Mouse (Mus musculus): ENCODE data around the gene Cryl1.
A peak's percentile ranks its signal among the peaks of the same experiment; 100 is the strongest.

The Cryl1 gene

DNA sequence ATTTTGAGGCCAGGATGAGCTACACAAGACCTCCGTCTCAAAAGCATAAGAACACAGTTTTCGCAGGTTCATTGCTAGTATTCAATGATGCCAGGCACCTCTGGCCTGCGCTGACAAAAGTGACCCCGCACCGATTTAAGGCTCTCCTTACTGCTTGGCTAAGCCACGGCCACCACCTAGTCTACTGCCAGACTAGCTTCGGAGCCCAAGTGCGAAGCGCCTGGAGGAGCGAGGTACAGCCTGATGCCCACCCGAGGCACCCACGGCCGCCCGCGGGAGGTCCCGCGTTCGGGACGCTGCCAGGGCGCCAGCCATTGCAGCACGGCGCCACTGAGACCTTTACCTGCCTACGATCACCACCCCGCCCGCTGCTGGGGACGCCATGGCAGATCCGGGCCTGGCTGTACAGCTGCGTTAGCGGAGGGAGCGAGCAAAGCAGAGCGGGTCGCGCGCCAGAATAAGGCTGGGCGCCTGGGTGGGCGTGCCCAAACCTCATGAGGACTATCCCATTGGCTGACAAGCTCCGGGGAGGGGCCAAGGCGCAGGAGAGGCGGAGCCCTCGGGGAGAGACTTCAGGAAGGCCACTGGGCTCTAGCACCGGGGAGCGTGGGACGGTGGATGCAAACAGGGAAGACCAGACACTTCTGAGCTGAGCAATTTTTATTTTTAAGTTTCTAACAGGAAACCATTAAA is at the start of gene Cryl1:
Gene Cryl1, minus strand, starts transcription at position 465 of the 693 bp plus-strand sequence.
- peak; percentile 99 for DNase-seq

DNA sequence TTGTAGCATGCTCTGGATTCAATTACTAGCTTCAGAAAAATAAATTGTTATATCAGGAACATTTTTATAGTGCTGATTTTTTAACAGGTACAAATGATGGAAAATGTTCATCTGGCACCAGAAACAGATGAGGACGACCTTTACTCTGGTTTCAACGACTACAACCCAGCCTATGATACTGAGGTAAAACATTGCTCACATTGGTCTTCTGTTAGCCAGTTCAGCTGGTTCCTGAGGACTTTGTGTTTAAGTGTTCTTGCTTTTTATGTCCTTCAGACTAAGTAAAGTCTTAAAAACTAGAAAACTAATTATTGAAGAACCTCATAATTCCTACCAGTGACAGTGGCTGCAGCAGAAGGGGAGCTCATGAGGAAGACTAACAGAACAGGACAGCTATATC is 32.1 kb upstream of the Cryl1 start:
- no peak for DNase-seq

DNA sequence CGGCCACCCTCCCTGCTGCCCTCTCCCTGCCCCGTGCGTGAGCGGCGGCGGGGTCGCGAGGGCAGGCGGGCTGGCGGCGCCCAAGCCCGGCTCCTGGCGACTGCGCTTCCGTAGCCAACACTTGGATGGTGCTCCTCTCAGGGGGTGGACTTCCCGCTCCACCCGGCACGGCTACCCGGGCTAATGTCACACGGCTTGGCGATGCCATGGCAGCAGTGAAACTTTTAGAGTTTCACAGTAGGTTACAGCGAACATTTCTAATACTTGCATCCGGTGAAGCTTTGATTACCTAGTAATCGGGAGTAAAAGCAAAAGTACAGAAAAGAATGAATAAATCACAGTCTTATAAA is 25.9 kb upstream of the Cryl1 start:
- no peak for DNase-seq

DNA sequence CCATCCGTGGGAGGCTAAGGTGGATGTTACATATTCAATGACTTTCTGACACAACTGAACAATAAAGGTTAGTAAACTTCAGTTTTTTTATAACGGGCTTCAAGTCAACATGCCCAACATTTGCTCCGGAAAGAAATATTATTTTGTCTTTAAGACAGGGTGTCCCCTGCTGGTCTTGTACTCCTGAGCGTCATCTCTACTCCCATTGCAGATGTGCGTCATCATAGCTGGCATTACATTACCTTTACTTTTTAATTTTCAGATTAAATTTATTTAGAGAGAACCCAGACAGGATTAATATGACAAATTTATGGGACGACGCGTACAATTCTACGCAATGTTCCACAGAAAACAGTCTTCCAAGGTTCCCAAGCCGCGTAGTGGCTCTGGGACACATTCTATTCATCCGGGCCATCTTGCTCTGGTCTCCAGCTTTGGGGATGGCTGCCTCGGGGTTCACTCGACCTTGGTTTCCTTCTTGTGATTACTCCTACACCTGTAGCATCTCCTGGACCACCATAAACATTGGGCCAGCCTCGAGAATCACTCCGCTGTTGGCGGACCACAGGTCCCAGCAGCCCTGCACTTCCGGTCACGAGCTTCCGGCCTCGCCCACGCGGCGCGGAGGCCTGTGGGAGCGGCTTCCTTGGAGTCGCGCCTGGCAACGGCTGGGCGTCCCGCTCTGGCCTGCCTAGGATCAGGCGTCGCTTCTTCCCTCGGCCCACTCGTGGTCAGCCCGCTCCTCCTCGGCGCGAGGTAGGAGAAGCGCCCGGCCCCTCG is 25.3 kb upstream of the Cryl1 start, which contains the start of gene Ift88:
Gene Ift88, plus strand, starts transcription at position 631 of the 780 bp plus-strand sequence.
- peak; percentile 95 for DNase-seq

DNA sequence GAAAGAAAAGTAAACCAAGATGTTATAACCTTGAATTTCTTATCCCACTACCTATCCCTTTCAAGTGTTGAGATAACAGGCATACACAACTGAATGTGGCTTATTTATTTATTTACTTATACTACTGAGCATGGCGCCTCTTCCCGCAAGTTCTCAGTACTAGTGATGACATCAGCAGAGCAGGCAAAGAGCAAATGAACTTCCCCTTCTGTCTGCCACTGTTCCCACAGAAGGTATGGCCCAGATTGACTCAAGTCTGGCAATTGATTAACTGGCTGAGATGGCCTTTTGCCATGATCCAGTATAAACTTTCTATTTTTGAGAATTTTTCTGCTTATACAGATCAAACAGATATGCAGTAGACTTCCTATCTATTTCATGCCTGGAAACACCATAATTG is 18.9 kb upstream of the Cryl1 start:
- DNase-seq: no peak

DNA sequence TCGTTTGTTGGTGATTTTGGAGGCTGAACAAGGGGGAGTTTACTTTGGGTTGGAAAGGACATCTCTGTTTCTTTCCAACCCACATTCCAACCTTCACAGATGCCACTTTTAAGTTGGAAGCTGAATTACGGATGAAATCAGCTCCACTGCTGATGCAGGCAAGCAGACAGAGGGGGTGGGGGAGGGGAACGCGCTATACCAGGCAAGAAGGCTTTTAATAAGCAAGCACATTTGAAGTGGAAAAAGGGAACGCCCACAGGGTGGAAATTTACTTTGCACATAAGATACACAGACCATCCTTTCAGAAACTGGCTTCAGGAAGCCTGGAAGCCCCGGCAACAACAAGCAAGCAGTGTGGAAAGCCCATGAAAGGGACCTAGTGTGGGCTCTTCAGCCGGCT is 13.8 kb upstream of the Cryl1 start:
- peak; percentile 5 for DNase-seq

DNA sequence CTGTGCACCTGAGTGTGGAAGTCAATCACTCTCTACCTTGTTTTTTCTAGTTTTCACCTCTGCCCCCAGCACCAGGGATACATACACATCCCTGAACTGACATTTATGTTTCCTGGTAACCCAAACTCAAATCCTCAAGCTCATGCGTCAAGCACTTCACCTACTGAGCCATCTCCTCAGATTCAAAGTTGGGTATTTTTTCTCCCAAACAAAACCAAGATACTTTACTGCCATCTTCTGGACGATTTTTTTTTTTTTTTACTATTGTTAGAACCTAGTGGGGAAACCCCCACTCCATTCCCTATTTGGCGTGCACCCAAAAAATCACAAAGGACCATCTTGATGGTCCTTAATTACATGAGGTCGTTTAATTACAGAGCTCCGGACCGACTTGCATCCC is 10.8 kb upstream of the Cryl1 start:
- DNase-seq: peak; percentile 11

DNA sequence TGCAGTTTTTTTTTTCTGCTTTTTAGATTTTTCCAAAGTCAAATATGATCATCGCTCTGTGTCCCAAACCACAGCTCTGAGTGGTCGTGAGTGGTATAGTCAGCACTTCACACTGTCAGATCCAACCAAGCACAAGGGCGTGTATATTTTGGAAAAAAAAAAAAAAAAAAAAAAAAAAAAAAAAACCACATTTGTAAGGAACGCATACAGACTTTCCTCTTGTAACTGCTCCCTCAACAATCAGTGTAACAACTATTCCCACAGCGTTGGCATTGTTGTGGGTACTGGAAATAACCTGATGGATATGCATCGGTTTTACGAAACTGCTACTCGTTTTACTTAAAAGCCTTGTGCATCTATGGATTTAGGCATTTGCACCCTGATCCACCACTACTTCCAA is 9.8 kb upstream of the Cryl1 start:
- no peak for DNase-seq

DNA sequence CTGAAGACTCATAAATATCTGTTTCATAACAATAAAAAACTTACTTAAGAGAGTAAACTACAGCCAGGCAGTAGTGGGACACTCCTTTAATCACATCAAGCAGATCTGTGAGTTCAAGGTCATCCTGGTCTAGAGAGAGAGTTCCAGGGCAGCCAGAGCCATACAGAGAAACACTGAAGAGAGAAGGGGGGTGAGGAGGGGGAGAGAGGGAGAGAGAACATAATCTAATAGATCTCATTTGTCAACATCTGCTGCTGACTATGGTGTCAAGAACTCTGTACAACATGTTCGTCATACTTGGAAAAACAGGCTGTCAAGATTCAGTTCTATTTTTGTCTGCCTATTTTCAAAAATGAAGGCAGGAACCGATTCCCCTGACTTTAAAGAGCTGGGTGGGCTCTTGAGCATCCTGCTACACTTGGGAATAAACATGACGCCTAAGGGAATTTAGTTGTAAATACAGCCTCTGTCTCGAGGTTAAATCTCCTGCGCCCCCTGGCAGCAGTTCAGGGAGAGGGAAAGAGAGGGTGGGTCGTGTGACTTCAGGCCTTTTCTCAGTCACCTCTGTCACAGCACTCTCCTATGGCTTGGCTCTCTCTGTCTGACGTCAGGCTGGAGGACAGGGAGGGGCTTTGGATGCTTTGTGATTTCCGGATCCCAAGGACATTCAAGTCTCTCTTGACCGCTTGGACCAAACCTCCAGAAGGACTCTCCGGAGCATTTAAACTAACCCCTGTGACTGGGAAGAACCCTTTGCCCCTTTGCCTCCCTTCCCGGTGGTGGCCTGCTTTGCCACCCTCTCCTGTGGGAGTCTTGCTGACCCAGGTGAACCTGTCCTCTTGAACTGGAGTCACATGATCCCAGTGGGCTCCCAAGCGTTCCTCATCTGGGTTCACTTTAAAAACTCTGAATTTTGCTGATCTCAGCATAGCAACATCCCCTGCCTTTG is 9.0 kb upstream of the Cryl1 start:
- DNase-seq: peak; percentile 87

DNA sequence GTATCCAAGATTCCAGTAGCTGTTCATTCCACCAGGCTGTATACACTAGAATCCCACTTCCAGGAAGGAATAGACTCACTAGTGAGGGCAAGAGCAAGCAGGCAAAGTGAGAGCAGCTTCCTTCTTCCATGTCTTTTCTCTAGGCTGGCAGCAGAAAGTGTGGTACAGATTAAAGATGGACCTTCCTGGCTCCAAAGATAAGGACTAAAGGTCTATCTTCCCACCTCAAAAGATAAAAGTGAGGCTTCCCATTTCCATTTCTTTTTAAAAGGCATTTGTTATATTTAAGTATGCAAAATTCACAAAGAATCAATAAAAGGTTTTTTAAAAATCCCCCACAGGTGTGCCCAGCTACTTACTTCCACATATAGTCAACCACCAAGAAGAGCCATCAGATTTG is 4.5 kb upstream of the Cryl1 start:
- no peak for DNase-seq

DNA sequence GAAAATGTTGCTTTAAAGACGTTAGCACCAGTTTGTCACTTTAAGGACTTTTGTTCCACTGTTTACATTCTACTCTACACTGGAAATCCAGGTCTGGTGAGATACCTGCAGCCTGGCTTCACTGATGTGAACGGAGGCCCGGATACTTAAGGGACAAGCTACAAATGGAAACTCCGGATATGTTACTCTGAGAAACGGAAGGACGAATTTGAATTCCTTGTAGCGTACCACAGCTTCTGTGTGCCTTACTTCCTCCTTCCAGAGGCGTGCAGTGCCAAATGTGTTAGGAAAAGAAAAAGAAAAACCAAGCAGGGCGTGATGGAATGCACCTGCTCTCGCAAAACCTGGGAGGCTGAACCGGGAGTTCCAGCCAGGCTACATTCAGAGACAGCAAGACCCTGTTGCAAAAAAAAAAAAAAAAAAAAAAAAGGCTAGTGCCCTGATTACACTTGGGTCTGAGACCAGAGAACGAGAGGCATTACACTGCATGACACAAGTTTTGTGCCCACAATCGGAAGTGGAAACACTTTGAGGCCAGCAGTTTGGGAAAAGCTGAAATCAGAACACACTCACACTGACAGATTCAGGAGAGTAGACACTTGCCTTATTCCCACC is 591 bp upstream of the Cryl1 start:
- DNase-seq: peak; percentile 38

DNA sequence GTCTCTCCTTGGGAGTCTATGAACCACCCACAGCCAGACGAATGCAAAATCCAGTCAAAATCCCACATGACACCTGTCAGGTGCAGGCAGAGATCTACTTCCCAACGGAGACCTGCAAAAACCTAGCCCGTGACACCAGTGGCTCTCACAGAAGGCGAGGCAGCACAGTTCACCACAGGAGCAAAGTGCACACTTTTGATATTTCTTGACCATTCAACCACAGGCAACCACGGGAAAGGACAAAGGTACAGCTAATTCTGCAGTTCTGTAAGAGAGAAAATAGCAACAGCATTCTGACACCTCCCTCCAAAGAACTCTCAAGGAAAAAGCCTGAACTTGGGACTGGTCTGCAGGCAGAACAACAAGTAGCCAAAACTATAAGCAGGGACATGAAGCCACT is 1.1 kb downstream of the Cryl1 start:
- DNase-seq: no peak

DNA sequence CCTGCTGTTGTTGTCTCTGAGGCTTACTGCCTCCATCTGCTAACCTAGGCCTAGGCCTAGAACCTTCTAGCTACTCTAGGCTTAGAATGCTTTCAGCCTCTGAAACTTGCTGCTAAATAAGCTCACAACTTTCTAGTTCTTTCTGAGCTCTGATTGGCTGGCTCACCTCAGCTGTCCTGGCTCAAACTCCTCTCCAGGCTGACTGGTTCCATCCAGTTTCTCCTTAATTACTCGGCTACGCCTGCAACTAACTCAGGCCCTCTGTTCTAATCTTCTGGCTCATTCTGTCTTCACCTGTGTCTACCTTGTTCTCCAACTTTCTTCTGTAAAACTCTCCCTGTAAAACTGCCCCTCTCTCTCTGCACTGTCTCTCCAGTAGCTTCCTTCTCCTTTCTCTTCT is 2.9 kb downstream of the Cryl1 start:
- no peak for DNase-seq

DNA sequence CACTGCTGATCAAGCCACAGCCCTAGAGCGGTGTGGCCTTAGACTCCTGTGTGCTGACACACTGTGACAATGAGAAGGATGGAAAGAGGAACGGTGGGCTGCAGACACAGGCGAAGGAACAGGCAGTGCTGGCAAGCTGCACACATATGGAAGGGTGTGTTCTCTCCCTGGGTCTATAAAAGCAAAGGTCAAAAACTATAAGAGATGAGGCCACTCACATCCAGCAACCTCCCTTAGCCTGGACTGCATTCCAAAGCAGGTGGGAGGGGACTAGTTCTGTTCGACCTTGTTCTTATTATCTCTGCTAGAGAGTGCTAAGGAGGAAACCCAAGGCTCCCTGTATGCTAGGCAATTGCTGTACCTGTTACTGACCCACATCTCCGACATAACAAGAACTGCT is 6.1 kb downstream of the Cryl1 start:
- DNase-seq: no peak

DNA sequence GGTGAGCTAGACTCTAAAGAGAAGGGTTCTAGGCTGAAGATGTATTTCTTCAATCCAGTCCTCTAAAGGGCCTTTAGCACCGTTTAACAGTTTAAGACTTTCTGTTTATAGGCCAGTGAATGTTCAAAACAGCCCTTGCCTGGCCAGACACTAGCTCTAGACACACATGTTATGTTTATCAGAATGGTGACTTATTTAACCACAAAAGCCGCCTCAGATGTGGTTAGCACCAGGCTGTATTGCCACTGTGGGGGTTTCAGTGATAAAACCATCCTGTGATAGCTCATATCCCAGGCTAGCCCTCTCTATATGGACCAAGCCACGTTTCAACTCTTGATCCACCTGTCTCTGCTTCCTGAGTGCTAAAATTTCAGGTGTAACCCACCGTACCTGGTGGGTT is 6.7 kb downstream of the Cryl1 start:
- DNase-seq: no peak

DNA sequence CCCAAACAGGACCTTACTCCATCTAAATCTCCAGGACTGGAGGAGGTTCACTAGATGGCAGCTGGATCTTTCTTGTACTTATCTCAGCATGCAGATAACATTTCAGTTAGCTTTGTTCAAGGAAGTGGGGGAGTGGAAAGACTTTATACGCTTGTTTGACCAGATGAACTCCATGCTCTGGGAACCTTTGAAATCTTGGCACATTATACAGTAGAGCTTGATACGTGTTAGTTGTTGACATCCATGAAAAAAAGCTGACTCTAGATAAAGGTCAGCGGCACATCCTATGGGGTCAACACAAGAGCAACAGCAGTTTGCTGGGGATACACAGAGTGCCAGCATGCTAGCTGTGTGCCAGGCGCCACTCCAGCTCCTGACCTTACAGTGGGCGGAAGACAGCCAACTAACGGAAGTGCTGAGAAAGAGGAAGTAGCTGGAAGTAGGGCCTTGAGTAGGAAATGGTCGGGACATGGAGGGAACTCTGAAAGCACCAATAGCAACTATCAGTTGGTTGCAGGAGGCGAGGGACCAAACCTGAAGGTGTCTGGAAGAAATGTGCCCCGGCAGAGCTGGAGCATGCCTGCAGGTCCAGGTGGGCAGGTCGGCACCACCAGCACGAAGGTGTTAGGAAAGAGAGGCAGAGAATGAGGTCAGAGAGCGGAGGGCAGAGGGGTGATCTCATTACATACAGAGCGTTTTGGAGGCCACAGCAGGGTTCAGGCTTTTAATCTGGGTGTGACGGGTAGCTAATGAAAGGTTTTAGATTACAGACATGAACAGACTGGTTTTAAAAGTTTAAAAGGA is 11.4 kb downstream of the Cryl1 start:
- DNase-seq: peak; percentile 21

DNA sequence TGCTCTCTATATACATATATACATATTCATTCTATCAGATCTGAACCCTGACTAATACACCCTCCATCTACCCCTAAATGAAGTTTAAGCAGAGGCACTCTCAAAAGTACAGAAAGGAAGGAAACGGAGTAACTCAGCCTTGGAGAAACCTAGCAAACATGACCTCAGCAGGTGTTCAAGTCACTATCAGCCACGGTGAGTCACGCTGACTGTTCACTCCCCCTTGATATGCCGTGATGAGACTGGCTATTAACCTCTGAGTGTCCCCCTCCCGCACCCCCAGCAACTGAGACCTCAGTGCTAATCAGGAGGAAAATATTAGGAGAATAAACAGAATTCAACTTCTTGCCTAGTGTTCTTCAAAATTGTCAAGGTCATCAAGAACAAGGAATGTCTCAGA is 12.7 kb downstream of the Cryl1 start:
- DNase-seq: no peak

DNA sequence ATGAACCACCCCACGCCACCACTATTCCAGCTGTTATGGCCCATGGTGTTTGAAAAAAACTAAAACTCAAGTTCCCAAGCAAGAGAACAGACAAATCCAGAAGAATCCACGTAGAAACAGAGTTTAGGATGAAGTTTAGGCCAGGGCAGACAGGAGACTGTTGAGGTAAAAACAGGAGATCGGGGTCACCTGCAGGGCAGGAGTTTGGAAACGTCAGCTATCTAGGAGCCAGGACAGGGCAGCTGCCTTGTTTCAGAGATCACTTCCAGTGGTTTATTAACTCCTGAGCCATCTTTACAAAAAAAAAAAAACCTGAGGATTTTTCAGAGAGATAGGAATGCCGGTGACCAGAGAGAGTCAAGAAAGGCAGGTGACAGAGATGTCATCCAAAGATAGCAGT is 20.8 kb downstream of the Cryl1 start:
- DNase-seq: no peak

DNA sequence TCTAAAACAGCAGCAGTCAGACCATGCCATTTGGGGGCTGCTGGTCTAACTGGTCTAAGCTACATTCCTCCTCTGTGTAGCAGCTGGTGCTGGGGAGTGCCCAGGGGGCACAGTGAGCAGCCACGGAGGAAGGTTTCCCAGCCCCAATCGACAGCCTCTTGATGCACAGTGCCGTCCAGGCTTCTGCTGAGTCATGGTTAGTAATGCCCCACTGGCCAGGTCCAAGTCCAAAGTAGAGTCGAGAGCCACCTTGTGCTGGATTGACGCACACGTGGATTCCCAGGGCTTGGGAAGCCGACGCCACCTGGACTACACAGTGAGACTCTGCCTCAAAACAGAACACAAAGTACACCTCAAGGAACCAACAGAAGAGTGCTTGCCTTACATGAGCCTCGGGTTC is 21.4 kb downstream of the Cryl1 start:
- no peak for DNase-seq

DNA sequence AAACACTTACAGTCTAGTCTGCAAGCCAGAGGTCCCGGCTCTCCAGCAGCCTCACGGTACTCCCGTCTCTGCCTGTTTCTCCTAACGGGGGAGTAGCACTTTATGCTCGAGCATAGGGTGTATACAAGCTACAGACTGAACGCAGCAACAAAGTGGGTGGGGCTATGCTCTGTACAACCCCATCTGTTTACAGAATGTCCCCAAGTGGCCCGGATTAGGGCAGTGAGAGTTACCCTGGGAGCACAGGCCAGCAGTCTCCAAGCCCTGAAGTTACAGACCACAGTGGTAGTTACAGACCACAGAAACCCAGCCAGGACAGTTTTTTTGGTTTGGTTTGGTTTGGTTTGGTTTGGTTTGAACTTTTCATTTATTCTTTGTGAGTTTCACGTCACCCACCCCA is 22.3 kb downstream of the Cryl1 start:
- no peak for DNase-seq

DNA sequence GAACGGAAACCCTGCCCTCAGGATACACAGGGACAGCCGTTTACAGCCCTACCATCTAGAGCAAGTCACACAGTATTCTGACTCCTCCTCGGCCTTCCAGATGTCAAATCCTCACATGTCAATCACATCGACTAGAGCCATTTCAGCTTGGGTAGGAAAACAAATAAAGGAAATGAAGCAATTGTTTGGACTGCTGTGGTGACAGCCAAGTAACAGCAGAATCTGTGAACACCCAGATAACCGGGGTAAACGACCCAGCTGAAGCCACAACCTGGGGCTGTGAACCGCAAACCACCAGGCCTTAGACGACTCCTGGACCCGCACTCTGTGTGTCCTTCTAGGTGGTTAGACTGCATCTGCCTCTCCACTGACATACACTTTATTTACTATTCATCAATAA is 23.1 kb downstream of the Cryl1 start:
- no peak for DNase-seq

Measured in lung, postnatal 10 days (tissue).